Mouse (Mus musculus) T-helper 2 cell (primary cell): ENCODE results near the gene Esm1.

ENCODE experiments used
- in situ Hi-C: fragments of 300-600 bp; cut with MboI, MseI; formaldehyde crosslinking; loops from one replicate; pipeline ENCODE4 v1.15.1; 2025; ENCODE audit warnings: high pct_unique_total_duplicates

Esm1 gene

GRCm38 (mm10) chr13:113209624-113210023 lies at the start of gene Esm1:
Gene Esm1 (plus strand): TSS chr13:113209659.
- in situ Hi-C loops, result no loop called here

- in situ Hi-C loops, result no loop called here
Observed at GRCm38 (mm10) chr13:113164252-113165005, 45.0 kb upstream of the Esm1 start.

GRCm38 (mm10) chr13:113168018-113168534 lies 41.4 kb upstream of the Esm1 start:
- in situ Hi-C loops, result no loop called here

- in situ Hi-C loops, result loop anchor here (5.0 kb wide), 1 partner anchor 98 kb away; no protein-coding TSS in a partner anchor
Observed at GRCm38 (mm10) chr13:113170256-113170655, 39.2 kb upstream of the Esm1 start.

GRCm38 (mm10) chr13:113174162-113174561 lies 35.3 kb upstream of the Esm1 start:
- in situ Hi-C loops, result loop anchor here (5.0 kb wide), 1 partner anchor 102 kb away; no protein-coding TSS in a partner anchor

GRCm38 (mm10) chr13:113183310-113183709 lies 26.1 kb upstream of the Esm1 start:
- in situ Hi-C loops, result no loop called here

GRCm38 (mm10) chr13:113183720-113184119 lies 25.7 kb upstream of the Esm1 start:
- in situ Hi-C loops, result no loop called here

GRCm38 (mm10) chr13:113196808-113197674 lies 12.4 kb upstream of the Esm1 start:
- in situ Hi-C loops, result no loop called here

GRCm38 (mm10) chr13:113197872-113198502 lies 11.5 kb upstream of the Esm1 start:
- in situ Hi-C loops, result no loop called here

GRCm38 (mm10) chr13:113199331-113199730 lies 10.1 kb upstream of the Esm1 start:
- in situ Hi-C loops, result no loop called here

GRCm38 (mm10) chr13:113200726-113201125 lies 8.7 kb upstream of the Esm1 start:
- in situ Hi-C loops, result no loop called here

GRCm38 (mm10) chr13:113201631-113202030 lies 7.8 kb upstream of the Esm1 start:
- in situ Hi-C loops, result no loop called here

- in situ Hi-C loops, result no loop called here
Observed at GRCm38 (mm10) chr13:113202184-113202583, 7.3 kb upstream of the Esm1 start.

- in situ Hi-C loops, result no loop called here
Observed at GRCm38 (mm10) chr13:113203146-113203545, 6.3 kb upstream of the Esm1 start.

- in situ Hi-C loops, result no loop called here
Observed at GRCm38 (mm10) chr13:113205346-113205745, 4.1 kb upstream of the Esm1 start.

- in situ Hi-C loops, result no loop called here
Observed at GRCm38 (mm10) chr13:113211345-113211744, 1.9 kb downstream of the Esm1 start.

- in situ Hi-C loops, result no loop called here
Observed at GRCm38 (mm10) chr13:113212401-113212800, 2.9 kb downstream of the Esm1 start.

GRCm38 (mm10) chr13:113213865-113214264 lies 4.4 kb downstream of the Esm1 start:
- in situ Hi-C loops, result no loop called here

GRCm38 (mm10) chr13:113221851-113222250 lies 12.4 kb downstream of the Esm1 start:
- in situ Hi-C loops, result no loop called here

- in situ Hi-C loops, result no loop called here
Observed at GRCm38 (mm10) chr13:113224105-113224504, 14.6 kb downstream of the Esm1 start.

GRCm38 (mm10) chr13:113225811-113226210 lies 16.4 kb downstream of the Esm1 start, which contains the start of gene Gzmk:
Gene Gzmk (minus strand): TSS chr13:113225908.
- in situ Hi-C loops, result no loop called here

GRCm38 (mm10) chr13:113227076-113227475 lies 17.6 kb downstream of the Esm1 start:
- in situ Hi-C loops, result no loop called here
